Mouse (Mus musculus): ENCODE measurements at regions not wholly inside any gene's neighbourhood (a gene's known extent, or its start where the extent isn't known, plus 50 kb on each side); places are given as distances from the start of the nearest gene placed in this dataset.
"Not testable (repeated sequence)": the region's sequence is repeated elsewhere in the genome, so short reads cannot be mapped to it uniquely, and the experiment has no call there.

- not testable (repeated sequence) for H3K4me3 ChIP-seq (replicated peaks); H3K9ac ChIP-seq (replicated peaks); H3K4me2 ChIP-seq (replicated peaks); H3K27ac ChIP-seq; H3K36me3 ChIP-seq; H3K4me1 ChIP-seq (replicated peaks); ATAC-seq; H3K27me3 ChIP-seq
- WGBS: 60% methylated on average over 2 of the region's 4 CpGs
- peaks cover 15% of the 10 kb centered on the region; the same call in 1 of the 2 replicates for H3K9me3 ChIP-seq
Measured at GRCm38 (mm10) chr4:145378876-145379275, 63.9 kb upstream of the Tnfrsf8 start.

- H3K27ac ChIP-seq; H3K4me1 ChIP-seq (replicated peaks); H3K27me3 ChIP-seq; H3K36me3 ChIP-seq; H3K9ac ChIP-seq (replicated peaks); ATAC-seq; H3K4me3 ChIP-seq (replicated peaks); H3K4me2 ChIP-seq (replicated peaks): not testable (repeated sequence)
- 81% methylated on average over 14 of the region's 14 CpGs for WGBS
- H3K9me3 ChIP-seq: peaks cover 15% of the 10 kb centered on the region; the same call in 1 of the 2 replicates
Measured at GRCm38 (mm10) chr4:145377306-145378067, 62.5 kb upstream of the Tnfrsf8 start.

- H3K9ac ChIP-seq (replicated peaks): no peak overlapping the region
- ATAC-seq: no peak
- H3K9me3 ChIP-seq: peaks cover 8% of the 10 kb centered on the region; the same call in 1 of the 2 replicates
- H3K27ac ChIP-seq: no peak overlapping the region
- no peaks in the 10 kb centered on the region for H3K4me1 ChIP-seq (replicated peaks)
- H3K4me3 ChIP-seq (replicated peaks): no peak overlapping the region
- WGBS: 82% methylated on average over 1 of the region's 1 CpGs
- no peak overlapping the region for H3K4me2 ChIP-seq (replicated peaks)
- no peaks in the 10 kb centered on the region for H3K27me3 ChIP-seq
- H3K36me3 ChIP-seq: no peaks in the 10 kb centered on the region
Measured at GRCm38 (mm10) chr4:145369753-145370152, 54.8 kb upstream of the Tnfrsf8 start.

- Histone ChIP-seq H3K4me1 (replicated peaks) (no peaks in the 10 kb centered on the region), H3K27me3 (no peaks in the 10 kb centered on the region), H3K4me2 (replicated peaks) (no peak overlapping the region), H3K27ac (no peak overlapping the region), H3K4me3 (replicated peaks) (no peak overlapping the region), H3K9me3 (peaks cover 4% of the 10 kb centered on the region; the same call in 1 of the 2 replicates), H3K36me3 (no peaks in the 10 kb centered on the region), H3K9ac (replicated peaks) (no peak overlapping the region)
- ATAC-seq: no peak
Measured at GRCm38 (mm10) chr4:145367274-145367822, 52.4 kb upstream of the Tnfrsf8 start.

- H3K36me3 ChIP-seq: no peaks in the 10 kb centered on the region
- H3K27ac ChIP-seq: no peak overlapping the region
- no peak overlapping the region for H3K4me2 ChIP-seq (replicated peaks)
- peaks cover 4% of the 10 kb centered on the region; the same call in 1 of the 2 replicates for H3K9me3 ChIP-seq
- no peak overlapping the region for H3K4me3 ChIP-seq (replicated peaks)
- no peaks in the 10 kb centered on the region for H3K27me3 ChIP-seq
- H3K4me1 ChIP-seq (replicated peaks): no peaks in the 10 kb centered on the region
- no peak for ATAC-seq
- no peak overlapping the region for H3K9ac ChIP-seq (replicated peaks)
- 34% methylated on average over 5 of the region's 5 CpGs for WGBS
Measured at GRCm38 (mm10) chr4:145366301-145366700, 51.3 kb upstream of the Tnfrsf8 start.

- H3K36me3 ChIP-seq; H3K27me3 ChIP-seq; H3K9me3 ChIP-seq; H3K4me2 ChIP-seq (replicated peaks); H3K9ac ChIP-seq (replicated peaks); H3K4me3 ChIP-seq (replicated peaks); H3K4me1 ChIP-seq (replicated peaks); ATAC-seq; H3K27ac ChIP-seq: not testable (repeated sequence)
- WGBS: 90% methylated on average over 2 of the region's 2 CpGs
Measured at GRCm38 (mm10) chr4:145365793-145366192, 50.8 kb upstream of the Tnfrsf8 start.
